In the genomic region with DNA sequence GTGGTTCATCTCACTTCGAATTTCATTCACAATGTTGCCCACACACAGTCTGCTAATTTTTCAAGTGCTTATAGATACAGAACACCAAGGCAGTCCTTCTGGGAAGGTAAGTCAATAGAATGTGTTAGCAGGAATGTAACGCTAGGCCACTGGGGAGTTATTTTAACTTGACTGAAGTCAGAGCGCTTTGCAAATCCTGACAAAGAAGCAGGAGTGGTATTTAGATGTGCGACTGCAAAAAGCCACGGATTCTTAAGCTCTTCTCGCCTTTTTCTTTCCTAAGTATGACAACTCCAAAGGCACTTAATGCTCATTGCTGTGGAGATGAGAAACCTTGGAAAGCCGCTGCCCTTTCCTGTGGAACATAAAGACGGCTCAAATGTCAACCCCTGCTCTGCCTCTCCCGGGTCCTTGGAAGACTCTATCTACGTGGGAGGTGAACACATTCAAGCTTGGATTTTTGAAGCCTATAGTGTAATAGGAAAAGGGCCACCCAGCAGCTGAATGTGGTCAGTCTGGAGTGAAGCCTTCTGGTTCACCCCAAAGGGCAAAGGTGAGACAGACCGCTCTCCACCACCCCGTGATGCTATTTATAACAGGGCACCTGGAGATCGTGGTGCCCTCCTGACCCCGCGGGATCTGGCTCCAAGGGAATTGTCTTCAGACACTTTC, we compare ENCODE assay signal across 8 mouse cellular contexts. TPM values are rescaled to one million over a fixed set of nuclear protein-coding genes. Genes with fewer than 3 reads are reported as not detected.
DNase-seq lines count a peak whose midpoint lies in the region; ATAC-seq and TF ChIP-seq lines count a peak whose summit lies in the region.

No protein-coding gene starts in this region.

- no peak for DNase-seq in kidney, postnatal 10 days
- DNase-seq in forebrain, postnatal 0 days: peak; percentile 60
- DNase-seq in limb, embryonic 14.5 days (ENCODE audit: low spot score): no peak
- peak; percentile 12 to 28 for DNase-seq in right cerebral cortex, postnatal 36 days (ENCODE audit: low spot score in 2 of 2)
- DNase-seq in cerebellum, adult 11-12 months: no peak

- peak; percentile 74 for ATAC-seq in kidney, embryonic 14.5 days (ENCODE audit: low FRiP score, low TSS enrichment)
- ATAC-seq in forebrain, postnatal 0 days: no peak
- no peak for ATAC-seq in limb, embryonic 14.5 days (ENCODE audit: low FRiP score, low read depth)
- no peak for ATAC-seq in megakaryocyte-erythroid progenitor cell, adult 5-6 weeks (replicated peaks; ENCODE audit: low FRiP score, low TSS enrichment, poor library complexity, severe bottlenecking)

- no peaks in the 10 kb centered on the region for H3K27me3 ChIP-seq in kidney, embryonic 14.5 days (ENCODE audit: control insufficient read depth, insufficient read depth, low read length)
- H3K27me3 ChIP-seq in forebrain, postnatal 0 days (ENCODE audit: insufficient read depth, low read length): no peaks in the 10 kb centered on the region
- H3K27me3 ChIP-seq in limb, embryonic 14.5 days (ENCODE audit: control insufficient read depth, insufficient read depth, low read length): no peaks in the 10 kb centered on the region

- no peaks in the 10 kb centered on the region for H3K9me3 ChIP-seq in kidney, embryonic 14.5 days (ENCODE audit: control insufficient read depth, low read length)
- H3K9me3 ChIP-seq in forebrain, postnatal 0 days (ENCODE audit: low read length): no peaks in the 10 kb centered on the region
- no peaks in the 10 kb centered on the region for H3K9me3 ChIP-seq in limb, embryonic 14.5 days (ENCODE audit: control insufficient read depth, low read length)

- WGBS in kidney, embryonic 14.5 days: 6% methylated on average over 15 of the region's 15 CpGs
- 30% methylated on average over 15 of the region's 15 CpGs for WGBS in bone marrow, adult 2 months
- 14% methylated on average over 15 of the region's 15 CpGs for WGBS in forebrain, postnatal 0 days
- WGBS in limb, embryonic 14.5 days: 8% methylated on average over 15 of the region's 15 CpGs

- H3K4me2 ChIP-seq in kidney, embryonic 14.5 days (replicated peaks; ENCODE audit: low read depth, low read length): peak overlapping the region; percentile 86
- peak overlapping the region; percentile 96 for H3K4me2 ChIP-seq in forebrain, postnatal 0 days (ENCODE audit: low read depth)
- H3K4me2 ChIP-seq in limb, embryonic 14.5 days (replicated peaks; ENCODE audit: low read depth, low read length, severe bottlenecking): peak overlapping the region; percentile 98

- no peak for TF ChIP-seq CTCF in bone marrow, adult 2 months (IDR thresholded peaks at IDR 0.05; ENCODE audit: control insufficient read depth, insufficient read depth, low read length)
- no peak for TF ChIP-seq CTCF in forebrain, postnatal 0 days (IDR thresholded peaks at IDR 0.05; ENCODE audit: low read depth)

- no peaks in the 10 kb centered on the region for H3K36me3 ChIP-seq in kidney, embryonic 14.5 days (ENCODE audit: control insufficient read depth, insufficient read depth, low read length)
- H3K36me3 ChIP-seq in forebrain, postnatal 0 days (ENCODE audit: insufficient read depth): no peaks in the 10 kb centered on the region
- H3K36me3 ChIP-seq in limb, embryonic 14.5 days (ENCODE audit: control insufficient read depth, insufficient read depth, low read length): no peaks in the 10 kb centered on the region

- no peak overlapping the region for H3K27ac ChIP-seq in kidney, embryonic 14.5 days (ENCODE audit: low read depth, low read length)
- H3K27ac ChIP-seq in bone marrow, adult 2 months (ENCODE audit: control insufficient read depth, insufficient read depth, low read depth, low read length, poor library complexity): no peak overlapping the region
- no peak overlapping the region for H3K27ac ChIP-seq in forebrain, postnatal 0 days (ENCODE audit: low read depth, low read length)
- H3K27ac ChIP-seq in limb, embryonic 14.5 days (replicated peaks; ENCODE audit: low read depth, low read length): no peak overlapping the region

- H3K9ac ChIP-seq in kidney, embryonic 14.5 days (ENCODE audit: low read depth, low read length): peak overlapping the region; percentile 77
- peak overlapping the region; percentile 73 for H3K9ac ChIP-seq in forebrain, postnatal 0 days
- H3K9ac ChIP-seq in limb, embryonic 14.5 days (ENCODE audit: low read depth, low read length, severe bottlenecking): peak overlapping the region; percentile 66

- peak overlapping the region; percentile 78 for H3K4me3 ChIP-seq in kidney, embryonic 14.5 days (ENCODE audit: low read length)
- H3K4me3 ChIP-seq in bone marrow, adult 2 months (replicated peaks; ENCODE audit: control insufficient read depth, low read depth, low read length): peak overlapping the region; percentile 67
- peak overlapping the region; percentile 74 for H3K4me3 ChIP-seq in forebrain, postnatal 0 days (ENCODE audit: low read depth, low read length)
- H3K4me3 ChIP-seq in limb, embryonic 14.5 days (replicated peaks; ENCODE audit: low read length): peak overlapping the region; percentile 70

- no peak for TF ChIP-seq POLR2A in bone marrow, adult 2 months (IDR thresholded peaks at IDR 0.05; ENCODE audit: borderline replicate concordance, control insufficient read depth, low read depth, low read length)
- no peak for TF ChIP-seq POLR2A in limb, embryonic 14.5 days (IDR thresholded peaks at IDR 0.05; ENCODE audit: borderline replicate concordance, extremely low read depth, insufficient read depth, insufficient read length)

- peaks cover 3% of the 10 kb centered on the region; the same call in 1 of the 2 replicates for H3K4me1 ChIP-seq in kidney, embryonic 14.5 days (ENCODE audit: control insufficient read depth, insufficient read depth, low read length)
- H3K4me1 ChIP-seq in bone marrow, adult 2 months (ENCODE audit: control insufficient read depth, insufficient read depth, low read length): no peaks in the 10 kb centered on the region
- no peaks in the 10 kb centered on the region for H3K4me1 ChIP-seq in forebrain, postnatal 0 days (ENCODE audit: insufficient read depth)
- H3K4me1 ChIP-seq in limb, embryonic 14.5 days (ENCODE audit: control insufficient read depth, insufficient read depth, low read length): peaks cover 7% of the 10 kb centered on the region; the same call in 1 of the 2 replicates

RNA-seq across cellular contexts. Expression of a gene that starts 3.0 kb away (rescaled TPM):
- polyA plus RNA-seq in kidney, embryonic 14.5 days (2014; fragmentation: Nextera tagmentation; extraction: Ambion mirVana): 23.9 and 32.4 TPM in 2 replicates
- polyA plus RNA-seq in bone marrow, adult 2 months (2011; ENCODE audit: insufficient read depth, insufficient read length, low replicate concordance, missing spikeins): 3.3 TPM in 1 of 2 replicates, not detected in the other
- 19.9 and 23.4 TPM in 2 replicates for total RNA-seq in forebrain, postnatal 0 days (2014; rRNA removed)
- 29.9 and 40.3 TPM in 2 replicates for polyA plus RNA-seq in forebrain, postnatal 0 days (2015; fragmentation: Nextera tagmentation; extraction: Ambion mirVana)
- polyA plus RNA-seq in limb, embryonic 14.5 days (2012; rRNA removed): 2.6 and 3.3 TPM in 2 replicates
- polyA plus RNA-seq in limb, embryonic 14.5 days (2014; fragmentation: Nextera tagmentation; extraction: Ambion mirVana): 6.5 and 8.6 TPM in 2 replicates
- not detected in 2 replicates for total RNA-seq in megakaryocyte-erythroid progenitor cell, adult 5-6 weeks (2014; fragmentation: Nextera tagmentation)
- total RNA-seq in megakaryocyte-erythroid progenitor cell, adult 5-6 weeks (2017): not detected in 2 replicates

Comparison
In these comparisons a context has a peak if more than half of its experiments do, and no peak if none do; other contexts are left out.
1. DNase-seq: peak in forebrain, postnatal 0 days (single experiment) and right cerebral cortex, postnatal 36 days (2 of 2); none in kidney, postnatal 10 days (single experiment), limb, embryonic 14.5 days (single experiment) and cerebellum, adult 11-12 months (single experiment).
2. Peak in every context shown above with its lines, with median percentiles within 50 percentile points of each other: H3K4me2 ChIP-seq, H3K4me3 ChIP-seq and H3K9ac ChIP-seq.